Mouse (Mus musculus): ENCODE measurements around the gene Carns1. TPM values are rescaled to one million over a fixed set of nuclear protein-coding genes. Genes with fewer than 3 reads are reported as not detected.

The Carns1 gene
- polyA plus RNA-seq, 1 experiment from 2014 or later, result 4.2 TPM

DNA sequence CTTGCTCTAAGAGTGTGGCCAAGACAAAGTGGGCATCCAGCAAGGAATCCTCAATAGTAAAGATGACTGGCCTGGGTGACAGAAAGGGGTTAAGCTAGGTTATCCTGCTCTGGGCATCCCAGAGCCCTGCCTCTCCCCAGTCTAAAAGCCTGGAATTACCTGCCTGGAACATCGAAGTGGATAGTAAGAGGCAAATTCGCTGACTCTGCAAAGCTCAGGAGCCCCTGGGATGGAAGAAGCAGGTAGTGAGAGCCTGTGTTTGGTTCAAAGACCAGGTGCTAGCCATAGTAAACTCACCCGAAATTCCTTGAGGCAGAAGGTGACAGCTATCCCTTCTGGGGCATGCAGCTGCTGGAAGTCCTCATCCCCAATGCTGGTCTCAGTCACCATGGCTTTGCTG is 21.9 kb upstream of the Carns1 start:
- Histone ChIP-seq H3K36me3 (peaks cover 44% of the 10 kb centered on the region), H3K4me1 (peaks cover 53% of the 10 kb centered on the region), H3K27ac (replicated peaks) (no peak overlapping the region), H3K4me2 (replicated peaks) (no peak overlapping the region), H3K9ac (replicated peaks) (no peak overlapping the region), H3K9me3 (no peaks in the 10 kb centered on the region), H3K4me3 (no peak overlapping the region), H3K27me3 (no peaks in the 10 kb centered on the region)
- ATAC-seq (replicated peaks), result no peak
- 65% methylated on average over 3 of the region's 3 CpGs for WGBS

DNA sequence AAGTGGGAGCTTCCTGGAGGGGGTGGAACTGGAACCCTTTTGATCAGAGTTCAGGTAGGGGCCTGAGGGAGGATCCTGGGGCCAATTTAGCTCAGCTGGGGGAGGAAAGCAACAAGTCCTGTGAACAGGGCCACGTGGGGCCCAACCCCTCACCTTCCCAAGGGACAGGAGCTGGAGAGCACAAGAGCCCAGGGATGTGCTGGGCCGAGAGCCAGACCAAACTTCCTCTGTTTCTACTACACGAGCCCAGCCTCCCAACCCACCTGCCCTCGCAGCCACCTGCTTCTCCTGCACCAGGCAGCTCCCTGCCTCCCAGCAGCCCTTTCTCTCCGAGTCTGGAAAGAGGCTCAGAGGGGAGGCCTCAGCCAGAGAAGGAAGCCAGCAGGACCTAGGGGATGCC is 21.3 kb upstream of the Carns1 start:
- Histone ChIP-seq H3K4me3 (no peak overlapping the region), H3K9me3 (no peaks in the 10 kb centered on the region), H3K9ac (replicated peaks) (no peak overlapping the region), H3K27ac (replicated peaks) (no peak overlapping the region), H3K27me3 (no peaks in the 10 kb centered on the region), H3K4me1 (peaks cover 48% of the 10 kb centered on the region), H3K4me2 (replicated peaks) (no peak overlapping the region), H3K36me3 (peaks cover 44% of the 10 kb centered on the region)
- ATAC-seq (replicated peaks), result no peak
- 50% methylated on average over 5 of the region's 5 CpGs for WGBS

DNA sequence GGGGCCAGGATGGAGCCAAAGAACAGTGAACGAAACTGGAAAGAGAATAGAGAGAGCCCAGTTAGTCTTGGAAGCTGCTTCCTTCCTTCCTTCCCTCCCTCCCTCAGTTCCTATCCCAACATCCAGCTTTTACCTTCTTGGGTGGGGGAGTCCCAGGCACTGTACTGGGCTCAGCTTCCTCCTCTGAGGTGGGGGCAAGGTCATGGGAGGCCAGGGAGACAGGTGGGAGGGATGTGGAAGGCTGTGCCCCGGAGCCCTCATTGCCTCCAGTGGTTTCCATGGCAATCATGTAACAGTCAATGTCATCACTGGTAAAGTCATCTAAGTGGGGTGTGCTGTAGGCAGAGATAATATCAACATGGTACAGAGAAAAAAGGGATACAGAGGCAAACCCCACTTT is 20.8 kb upstream of the Carns1 start:
- ATAC-seq (replicated peaks), result no peak
- H3K27ac ChIP-seq (replicated peaks), result 0 out of 2 replicates have a peak overlapping the region, but pooled peaks have one; percentile 5
- H3K9me3 ChIP-seq, result no peaks in the 10 kb centered on the region
- H3K4me1 ChIP-seq, result peaks cover 49% of the 10 kb centered on the region
- H3K36me3 ChIP-seq, result peaks cover 44% of the 10 kb centered on the region
- 82% methylated on average over 2 of the region's 2 CpGs for WGBS
- no peak overlapping the region for H3K4me2 ChIP-seq (replicated peaks)
- no peak overlapping the region for H3K4me3 ChIP-seq
- H3K9ac ChIP-seq (replicated peaks), result no peak overlapping the region
- no peaks in the 10 kb centered on the region for H3K27me3 ChIP-seq

DNA sequence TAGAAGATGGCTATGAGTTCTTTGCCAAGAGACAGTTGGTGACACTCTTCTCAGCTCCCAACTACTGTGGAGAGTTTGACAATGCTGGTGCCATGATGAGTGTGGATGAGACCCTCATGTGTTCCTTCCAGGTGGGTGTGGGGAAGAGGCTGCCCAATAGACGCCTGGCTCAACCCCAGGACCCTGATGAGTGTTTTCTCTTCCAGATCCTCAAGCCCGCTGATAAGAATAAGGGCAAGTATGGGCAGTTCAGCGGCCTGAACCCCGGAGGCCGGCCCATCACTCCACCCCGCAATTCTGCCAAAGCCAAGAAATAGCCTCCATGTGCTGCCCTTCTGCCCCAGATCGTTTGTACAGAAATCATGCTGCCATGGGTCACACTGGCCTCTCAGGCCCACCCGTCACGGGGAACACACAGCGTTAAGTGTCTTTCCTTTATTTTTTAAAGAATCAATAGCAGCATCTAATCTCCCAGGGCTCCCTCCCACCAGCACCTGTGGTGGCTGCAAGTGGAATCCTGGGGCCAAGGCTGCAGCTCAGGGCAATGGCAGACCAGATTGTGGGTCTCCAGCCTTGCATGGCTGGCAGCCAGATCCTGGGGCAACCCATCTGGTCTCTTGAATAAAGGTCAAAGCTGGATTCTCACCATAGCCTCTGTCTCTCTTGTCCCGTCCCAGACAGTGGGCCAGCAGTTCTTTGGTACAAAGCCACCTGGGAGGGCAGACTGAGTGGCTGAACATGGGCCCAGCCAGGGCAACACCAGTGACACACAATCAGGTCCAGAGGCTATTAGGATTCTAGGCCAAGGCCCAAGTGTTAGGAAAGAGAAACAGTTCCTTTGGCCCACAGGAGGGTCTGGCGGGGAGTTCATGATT is 19.7 kb upstream of the Carns1 start:
- ATAC-seq (replicated peaks), result no peak
- Histone ChIP-seq H3K4me2 (replicated peaks) (no peak overlapping the region), H3K27ac (replicated peaks) (peak overlapping the region; percentile 49), H3K4me3 (no peak overlapping the region), H3K9ac (replicated peaks) (no peak overlapping the region), H3K4me1 (peaks cover 38% of the 10 kb centered on the region), H3K27me3 (no peaks in the 10 kb centered on the region), H3K9me3 (no peaks in the 10 kb centered on the region), H3K36me3 (peaks cover 44% of the 10 kb centered on the region)
- WGBS, result 69% methylated on average over 12 of the region's 12 CpGs

DNA sequence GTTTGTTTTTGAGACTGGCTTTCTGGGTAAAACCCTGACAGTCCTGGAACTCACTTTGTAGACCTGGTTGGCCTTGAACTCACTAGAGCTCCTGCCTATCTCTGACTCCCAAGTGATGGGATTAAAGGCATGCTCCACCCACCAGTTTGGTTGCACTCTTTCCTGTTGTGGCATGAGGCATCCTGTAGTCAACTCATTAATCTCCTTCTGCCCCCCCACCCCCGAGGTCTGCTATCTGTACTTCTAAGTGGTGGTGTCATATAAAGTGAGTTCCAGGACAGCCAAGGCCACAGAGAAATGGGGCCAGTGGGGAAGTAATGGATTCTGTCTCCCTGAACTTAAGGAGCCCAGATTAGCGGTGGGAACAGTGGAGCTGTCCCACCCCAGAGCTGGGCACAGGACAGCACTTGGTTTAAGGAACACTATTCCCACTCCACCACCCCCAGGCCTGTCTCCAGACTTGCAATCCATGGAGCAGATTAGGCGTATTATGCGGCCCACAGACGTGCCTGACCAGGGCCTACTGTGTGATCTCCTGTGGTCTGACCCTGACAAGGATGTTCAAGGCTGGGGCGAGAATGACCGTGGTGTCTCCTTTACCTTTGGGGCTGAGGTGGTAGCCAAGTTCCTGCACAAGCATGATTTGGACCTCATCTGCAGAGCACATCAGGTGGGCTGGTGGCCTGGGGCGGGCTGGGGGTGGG is 18.9 kb upstream of the Carns1 start:
- peaks cover 44% of the 10 kb centered on the region for H3K36me3 ChIP-seq
- H3K27me3 ChIP-seq, result no peaks in the 10 kb centered on the region
- 0 out of 2 replicates have a peak overlapping the region, but pooled peaks have one; percentile 6 for H3K27ac ChIP-seq (replicated peaks)
- WGBS, result 91% methylated on average over 8 of the region's 8 CpGs
- peaks cover 38% of the 10 kb centered on the region for H3K4me1 ChIP-seq
- H3K9me3 ChIP-seq, result no peaks in the 10 kb centered on the region
- H3K9ac ChIP-seq (replicated peaks), result no peak overlapping the region
- no peak overlapping the region for H3K4me2 ChIP-seq (replicated peaks)
- no peak for ATAC-seq (replicated peaks)
- H3K4me3 ChIP-seq, result no peak overlapping the region

DNA sequence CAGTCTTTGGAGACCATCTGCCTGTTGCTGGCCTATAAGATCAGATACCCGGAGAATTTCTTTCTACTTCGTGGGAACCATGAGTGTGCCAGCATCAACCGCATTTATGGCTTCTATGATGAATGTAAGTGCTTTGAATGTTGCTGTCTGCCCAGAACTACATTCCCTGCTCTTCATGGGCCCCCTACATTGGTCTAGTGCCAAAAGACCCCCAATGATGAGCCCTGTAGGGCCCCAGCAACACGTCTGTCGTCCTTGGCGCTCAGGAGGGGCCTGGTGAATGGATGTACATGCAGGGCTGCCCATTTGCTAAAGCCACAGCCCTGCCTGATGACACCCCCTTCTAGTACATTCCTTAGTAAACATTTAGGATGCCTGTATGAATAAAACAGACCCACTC is 17.9 kb upstream of the Carns1 start:
- H3K4me3 ChIP-seq, result peak overlapping the region; percentile 95
- no peaks in the 10 kb centered on the region for H3K9me3 ChIP-seq
- no peak overlapping the region for H3K27ac ChIP-seq (replicated peaks)
- H3K27me3 ChIP-seq, result no peaks in the 10 kb centered on the region
- peak overlapping the region; percentile 87 for H3K4me2 ChIP-seq (replicated peaks)
- H3K4me1 ChIP-seq, result peaks cover 38% of the 10 kb centered on the region
- H3K9ac ChIP-seq (replicated peaks), result peak overlapping the region; percentile 98
- H3K36me3 ChIP-seq, result peaks cover 41% of the 10 kb centered on the region
- 57% methylated on average over 6 of the region's 6 CpGs for WGBS
- ATAC-seq (replicated peaks), result no peak

DNA sequence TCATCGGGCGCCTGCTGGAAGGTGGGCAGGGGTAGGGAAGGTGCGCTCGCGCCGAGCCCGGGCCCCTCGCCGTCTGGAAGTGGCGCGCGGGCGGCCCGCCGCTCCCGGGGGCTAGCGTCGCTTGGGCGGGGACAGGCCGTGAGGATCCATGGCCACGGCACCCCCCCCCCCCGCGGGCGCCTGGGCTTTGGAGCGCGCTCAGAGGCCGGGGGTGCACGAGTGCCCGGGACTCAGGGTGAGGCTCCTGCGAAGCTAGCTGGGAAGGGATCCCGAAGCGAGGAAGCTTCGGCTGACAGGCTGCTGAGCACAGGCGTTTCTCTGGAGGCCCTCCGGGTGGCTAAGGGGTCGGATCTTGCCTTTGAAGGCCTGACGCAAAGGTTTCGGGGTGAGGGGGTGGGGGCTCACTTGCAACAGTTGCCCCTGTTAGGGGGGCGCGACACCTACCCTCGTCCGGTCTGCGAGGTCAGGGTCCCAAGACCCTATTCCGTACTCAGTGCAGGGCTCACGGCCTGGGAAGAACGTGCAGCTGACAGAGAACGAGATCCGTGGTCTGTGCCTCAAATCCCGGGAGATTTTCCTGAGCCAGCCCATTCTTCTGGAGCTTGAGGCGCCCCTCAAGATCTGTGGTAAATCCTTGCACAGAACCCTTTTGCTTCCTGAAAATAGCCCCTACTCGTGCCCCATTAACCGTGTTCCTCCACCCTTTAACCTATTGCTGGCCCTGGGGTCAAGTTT is 17.1 kb upstream of the Carns1 start:
- peak overlapping the region; percentile 87 for H3K4me2 ChIP-seq (replicated peaks)
- H3K4me3 ChIP-seq, result peak overlapping the region; percentile 95
- peak overlapping the region; percentile 88 for H3K27ac ChIP-seq (replicated peaks)
- H3K9me3 ChIP-seq, result no peaks in the 10 kb centered on the region
- H3K4me1 ChIP-seq, result peaks cover 38% of the 10 kb centered on the region
- peak overlapping the region; percentile 98 for H3K9ac ChIP-seq (replicated peaks)
- ATAC-seq (replicated peaks), result peak; percentile 12
- WGBS, result under 1% methylated on average over 51 of the region's 52 CpGs
- no peaks in the 10 kb centered on the region for H3K27me3 ChIP-seq
- peaks cover 41% of the 10 kb centered on the region for H3K36me3 ChIP-seq

DNA sequence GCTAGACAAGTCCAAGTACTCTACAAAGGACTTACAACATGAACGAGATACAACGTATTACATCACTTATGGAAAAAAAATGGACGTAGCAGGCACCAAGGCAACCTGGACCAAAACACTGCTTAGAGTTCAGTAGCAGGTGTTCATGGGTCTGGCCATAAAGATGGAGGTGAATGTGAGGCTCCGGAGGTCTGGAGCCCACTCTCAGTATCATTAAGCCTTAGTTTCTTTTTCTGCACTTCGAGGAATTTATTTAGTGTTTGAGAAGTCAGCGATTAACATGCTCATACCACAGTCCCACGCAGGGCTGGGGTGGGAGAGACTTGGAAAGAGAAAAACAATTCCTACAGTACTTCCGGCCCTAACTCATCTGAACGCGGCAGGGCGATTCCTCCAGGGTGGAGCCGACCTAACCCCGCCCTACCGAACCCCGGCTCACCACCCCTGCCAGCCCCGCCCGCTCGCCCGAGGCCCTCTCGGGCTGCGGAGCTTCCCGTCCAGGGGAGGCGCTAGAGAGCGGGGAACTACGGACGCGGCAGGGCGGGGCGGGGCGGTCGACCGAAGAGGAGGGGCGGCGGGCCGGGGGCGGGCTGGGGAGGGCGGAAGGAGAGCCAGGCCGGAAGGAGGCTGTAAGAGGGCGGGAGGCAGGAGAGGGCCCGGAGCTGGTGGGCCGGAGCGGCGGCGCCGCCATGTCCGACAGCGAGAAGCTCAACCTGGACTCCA is 16.4 kb upstream of the Carns1 start, which contains the start of gene Ppp1ca:
TSS of gene Ppp1ca (plus strand) at position 538 of the 723 bp plus-strand sequence.
- no peaks in the 10 kb centered on the region for H3K9me3 ChIP-seq
- H3K27me3 ChIP-seq, result no peaks in the 10 kb centered on the region
- peaks cover 38% of the 10 kb centered on the region for H3K4me1 ChIP-seq
- peak within 1 kb of the TSS; percentile 87 for H3K4me2 ChIP-seq (replicated peaks)
- WGBS, result 9% methylated on average over 35 of the region's 47 CpGs
- peak within 1 kb of the TSS; percentile 98 for H3K9ac ChIP-seq (replicated peaks)
- ATAC-seq (replicated peaks), result peak; percentile 87
- peaks cover 36% of the 10 kb centered on the region for H3K36me3 ChIP-seq
- peak within 1 kb of the TSS; percentile 88 for H3K27ac ChIP-seq (replicated peaks)
- H3K4me3 ChIP-seq, result peak within 1 kb of the TSS; percentile 95

DNA sequence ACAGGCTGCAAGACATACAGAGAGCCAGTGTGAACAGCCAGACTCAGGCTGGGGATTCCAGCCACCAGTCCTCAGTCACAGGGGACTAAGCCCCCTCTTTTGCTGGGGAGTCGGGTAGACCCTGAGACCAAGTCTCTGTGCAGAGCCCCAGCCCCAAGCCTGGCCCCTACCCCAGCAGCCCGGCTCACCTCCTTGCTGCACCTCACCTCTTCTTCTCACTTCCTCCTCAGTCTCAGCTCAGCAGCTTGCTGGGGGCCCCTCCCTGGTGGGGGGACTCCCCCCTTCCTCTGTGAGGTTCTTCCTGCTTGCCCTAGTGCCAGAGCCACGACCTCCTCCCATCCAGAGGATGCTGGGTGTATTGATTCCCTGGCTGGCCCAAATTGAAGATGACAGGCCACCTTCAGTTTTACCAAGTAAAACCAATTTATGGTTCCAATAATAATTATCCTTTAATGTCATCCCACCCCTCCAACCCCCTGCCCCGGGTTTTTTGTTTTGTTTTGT is 15.6 kb upstream of the Carns1 start, which contains the start of gene Tbc1d10c:
TSS of gene Tbc1d10c (minus strand) at position 454 of the 504 bp plus-strand sequence.
- Histone ChIP-seq H3K4me1 (peaks cover 35% of the 10 kb centered on the region), H3K4me3 (peak within 1 kb of the TSS; percentile 95), H3K9ac (replicated peaks) (peak within 1 kb of the TSS; percentile 98), H3K36me3 (peaks cover 27% of the 10 kb centered on the region), H3K27me3 (no peaks in the 10 kb centered on the region), H3K9me3 (no peaks in the 10 kb centered on the region), H3K4me2 (replicated peaks) (peak within 1 kb of the TSS; percentile 87), H3K27ac (replicated peaks) (peak within 1 kb of the TSS; percentile 88)
- no peak for ATAC-seq (replicated peaks)
- 74% methylated on average over 4 of the region's 4 CpGs for WGBS

DNA sequence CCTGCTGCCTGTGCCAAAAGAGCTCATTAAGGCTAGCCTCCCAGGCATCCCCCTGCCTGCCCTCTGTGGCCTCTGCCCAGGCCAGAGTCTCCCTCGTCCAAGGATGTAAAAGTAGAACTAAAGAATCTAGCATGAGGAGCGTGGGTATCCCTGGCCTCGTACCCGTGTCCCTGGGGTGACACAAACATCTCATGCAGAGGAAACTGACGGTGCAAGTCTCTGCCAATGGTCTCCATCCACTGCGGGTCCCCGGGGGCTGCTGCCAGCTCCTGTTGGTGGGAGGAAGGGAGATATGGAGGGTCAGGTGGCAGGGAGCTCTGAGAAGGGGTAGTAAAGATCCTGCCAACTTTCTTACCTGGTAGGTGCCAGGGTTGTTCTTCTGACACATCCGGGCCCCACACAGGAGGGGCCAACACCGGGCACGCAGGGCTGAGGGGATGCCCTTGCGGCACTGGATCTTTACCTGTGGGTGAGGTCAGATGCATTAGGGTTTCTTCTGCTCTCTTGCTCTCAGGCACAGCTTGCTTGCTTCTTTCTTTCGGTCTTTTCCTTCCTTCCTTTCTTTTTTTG is 13.9 kb upstream of the Carns1 start:
- Histone ChIP-seq H3K9ac (replicated peaks) (no peak overlapping the region), H3K4me3 (no peak overlapping the region), H3K9me3 (no peaks in the 10 kb centered on the region), H3K27ac (replicated peaks) (no peak overlapping the region), H3K4me2 (replicated peaks) (no peak overlapping the region), H3K27me3 (no peaks in the 10 kb centered on the region), H3K36me3 (peaks cover 10% of the 10 kb centered on the region), H3K4me1 (peaks cover 20% of the 10 kb centered on the region)
- ATAC-seq (replicated peaks), result no peak
- 92% methylated on average over 12 of the region's 12 CpGs for WGBS

DNA sequence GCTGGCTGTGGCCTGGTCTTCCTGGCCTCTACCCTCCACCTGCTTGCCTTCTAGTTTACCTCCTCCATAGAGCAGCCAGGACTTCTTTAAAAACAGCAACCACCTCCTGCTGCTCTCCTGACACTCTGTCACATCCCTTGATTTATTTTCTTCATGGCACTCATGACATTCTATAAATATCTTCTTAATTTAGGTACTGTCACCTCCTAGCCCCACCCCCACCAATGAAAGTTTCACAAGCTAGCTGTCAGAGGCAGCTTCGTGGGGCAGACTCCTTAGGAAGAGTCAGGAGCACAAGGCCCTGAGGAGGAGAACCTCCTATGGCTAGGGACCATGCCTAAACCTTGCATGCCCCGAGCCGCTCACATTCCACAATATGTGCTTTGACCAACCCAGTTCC is 12.0 kb upstream of the Carns1 start:
- Histone ChIP-seq H3K9me3 (no peaks in the 10 kb centered on the region), H3K27me3 (no peaks in the 10 kb centered on the region), H3K4me1 (0 out of 2 replicates have a peak, but pooled peaks cover 3% of the 10 kb centered on the region), H3K36me3 (no peaks in the 10 kb centered on the region), H3K27ac (replicated peaks) (no peak overlapping the region), H3K4me3 (no peak overlapping the region), H3K4me2 (replicated peaks) (no peak overlapping the region), H3K9ac (replicated peaks) (no peak overlapping the region)
- 71% methylated on average over 3 of the region's 3 CpGs for WGBS
- ATAC-seq (replicated peaks), result no peak
